Mouse (Mus musculus): ENCODE data around the gene Optn.
"Not testable (repeated sequence)": the region's sequence is repeated elsewhere in the genome, so short reads cannot be mapped to it uniquely, and the experiment has no call there.

Optn gene

DNA sequence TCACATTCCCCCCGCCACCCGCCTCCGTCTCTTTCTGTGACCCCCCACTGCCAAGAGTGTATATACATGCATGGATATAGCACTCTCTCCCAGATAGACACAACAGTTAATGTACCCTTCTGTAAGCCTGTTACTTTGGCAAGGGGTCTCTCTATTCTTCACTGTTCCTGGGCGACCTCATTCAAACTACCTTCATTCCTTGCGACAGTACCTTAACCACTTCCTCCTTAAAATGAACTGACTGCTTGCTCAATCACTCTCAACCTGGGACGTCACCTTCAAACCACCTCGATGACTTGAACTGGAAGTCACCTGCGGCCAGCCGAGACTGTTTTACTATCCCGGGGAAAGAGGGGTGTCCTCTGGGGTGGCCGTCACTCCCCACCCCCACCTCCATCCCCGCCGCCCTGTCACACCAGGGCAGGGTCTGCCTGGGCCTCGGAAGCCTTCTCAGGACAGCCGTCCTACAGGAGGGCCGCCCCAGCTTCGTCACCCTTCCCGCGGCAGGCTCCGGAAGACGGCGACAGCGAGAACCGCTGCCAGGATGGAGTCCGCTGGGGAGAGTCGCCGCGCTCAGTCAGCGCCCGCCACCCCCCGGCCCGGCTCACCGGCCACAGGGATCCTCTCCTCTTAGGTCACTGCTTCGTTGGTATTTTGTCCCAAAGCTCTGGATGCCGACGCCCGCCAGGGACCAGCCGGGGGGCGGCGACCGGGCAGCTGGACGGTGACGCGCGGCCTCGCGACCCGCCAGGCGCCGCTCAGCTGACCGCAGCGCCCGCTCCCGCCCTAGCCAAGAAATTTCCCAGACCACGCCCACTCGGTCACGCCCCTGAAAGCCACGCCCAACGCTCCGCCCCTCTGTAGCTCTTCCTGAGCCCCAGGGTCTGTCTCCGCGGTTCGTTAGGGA, at the start of gene Optn:
Gene Optn (minus strand): TSS at position 753 of the 907 bp plus-strand sequence.
- DNase-seq = peak; percentile 70

DNA sequence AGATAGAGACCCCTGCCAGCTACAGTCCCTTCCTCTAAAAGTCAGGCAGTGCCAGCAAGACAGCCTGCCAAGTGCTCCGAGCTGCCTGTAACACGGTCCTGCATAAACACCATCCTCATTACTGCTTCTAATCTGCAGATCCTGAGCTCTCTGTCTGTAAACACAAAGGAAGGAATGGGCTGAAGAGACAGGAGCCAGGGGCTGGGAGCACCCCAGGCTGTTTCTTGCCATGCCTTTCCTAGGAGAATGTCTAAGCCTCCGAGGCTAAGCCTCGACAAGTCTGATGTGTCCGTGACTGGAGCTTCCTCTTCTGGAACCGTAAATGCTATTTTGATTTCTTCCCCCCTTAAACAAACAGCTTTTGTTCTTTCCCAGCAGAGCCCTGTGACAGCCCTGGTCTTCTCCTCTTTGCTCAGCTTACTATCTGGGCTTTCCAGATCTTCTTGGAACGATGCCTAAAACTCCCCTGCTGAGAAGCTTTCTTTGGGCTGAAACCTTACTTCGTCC, 49.0 kb upstream of the Optn start:
- DNase-seq = no peak

DNA sequence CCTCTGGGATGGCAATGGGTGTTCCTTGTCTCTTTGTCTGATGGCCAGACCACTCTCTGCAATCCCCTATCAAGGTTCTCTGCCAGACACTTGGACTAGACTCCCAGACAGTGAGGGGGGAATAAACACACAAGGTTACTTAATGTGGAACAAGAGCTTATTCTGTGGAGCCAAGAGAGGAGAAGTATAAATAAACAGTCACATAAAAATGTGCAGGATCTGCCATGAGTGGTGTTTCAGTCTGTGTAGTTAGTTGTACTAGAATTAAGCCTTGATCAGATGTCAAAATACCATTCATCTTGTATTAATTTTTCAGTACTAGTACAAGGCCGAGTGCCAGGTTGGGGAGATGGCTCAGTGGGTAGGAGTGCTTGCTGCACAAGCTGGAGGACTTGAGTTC, 39.0 kb upstream of the Optn start:
- DNase-seq = no peak

DNA sequence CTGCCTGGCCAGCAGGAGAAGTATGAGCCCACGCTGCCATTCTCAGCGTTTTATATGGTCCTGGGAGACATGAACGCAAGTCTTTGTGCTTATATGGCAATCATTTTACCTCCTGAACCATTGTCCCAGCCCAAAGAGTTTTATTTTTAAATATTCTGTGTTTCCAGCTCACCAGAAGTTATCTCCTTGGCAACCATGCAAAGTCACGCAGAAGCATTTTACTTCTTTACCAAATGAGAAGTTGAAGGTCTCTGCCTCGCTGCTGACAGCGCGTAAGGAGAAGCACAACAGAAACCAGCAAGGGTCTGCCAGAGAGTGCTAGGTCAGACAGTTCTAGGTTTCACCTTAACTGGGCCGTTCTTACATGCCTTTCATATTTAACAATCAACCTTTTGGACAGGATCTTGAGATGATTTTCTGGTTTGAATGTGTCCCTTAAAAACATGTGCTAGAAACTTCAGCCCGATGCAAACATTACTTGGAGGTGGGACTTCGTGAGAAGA, 37.9 kb upstream of the Optn start:
- no peak for DNase-seq

DNA sequence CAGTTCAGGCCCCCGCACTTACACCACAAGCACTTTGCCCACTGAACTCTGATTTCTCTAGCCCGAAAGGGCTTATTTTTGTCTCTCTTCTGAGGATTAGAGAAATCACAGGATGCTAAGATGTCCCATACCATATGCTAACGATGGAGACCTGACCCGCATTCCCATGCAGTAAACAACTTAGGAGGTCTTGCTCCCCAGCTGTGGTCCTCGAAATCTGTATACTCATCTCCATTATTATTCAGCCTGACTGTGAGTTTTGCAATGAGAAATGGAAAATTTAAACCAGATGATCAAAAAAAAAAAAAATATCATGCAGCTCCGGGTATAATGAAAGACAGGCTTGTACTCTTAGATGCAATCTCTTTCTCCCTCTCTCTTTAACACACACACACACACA, 35.3 kb upstream of the Optn start:
- no peak for DNase-seq

DNA sequence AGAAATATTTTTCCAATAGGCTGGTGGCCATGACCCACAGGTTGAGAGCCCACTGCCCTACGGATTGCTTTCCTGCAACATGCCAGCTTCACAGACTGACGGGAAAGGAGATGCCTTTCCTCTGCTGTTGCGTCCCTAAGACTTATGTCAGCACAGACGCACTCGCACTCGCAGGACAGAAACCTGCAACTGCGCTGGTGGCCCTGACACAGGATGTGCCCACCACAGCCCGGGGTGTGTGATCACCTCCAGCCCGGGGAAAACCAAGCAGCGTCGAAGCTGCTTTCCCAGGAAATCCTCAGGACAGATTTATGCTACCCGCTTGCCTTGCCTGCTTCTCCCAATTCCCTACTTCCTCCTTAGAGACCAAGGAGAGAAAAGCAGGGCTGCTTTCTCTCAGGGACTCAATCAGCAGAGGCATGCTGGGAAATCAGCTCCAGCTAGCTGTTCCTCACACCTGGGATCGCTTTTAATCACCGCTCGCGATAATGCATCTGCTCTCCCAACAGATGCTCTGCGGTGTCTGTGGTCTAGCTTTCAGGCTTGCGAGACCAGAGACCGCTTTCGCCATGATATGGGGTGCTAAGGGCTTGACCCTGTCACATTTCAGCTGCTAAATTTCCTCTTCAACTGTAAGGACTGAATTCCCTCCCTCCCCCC, 34.1 kb upstream of the Optn start:
- DNase-seq = peak; percentile 42

DNA sequence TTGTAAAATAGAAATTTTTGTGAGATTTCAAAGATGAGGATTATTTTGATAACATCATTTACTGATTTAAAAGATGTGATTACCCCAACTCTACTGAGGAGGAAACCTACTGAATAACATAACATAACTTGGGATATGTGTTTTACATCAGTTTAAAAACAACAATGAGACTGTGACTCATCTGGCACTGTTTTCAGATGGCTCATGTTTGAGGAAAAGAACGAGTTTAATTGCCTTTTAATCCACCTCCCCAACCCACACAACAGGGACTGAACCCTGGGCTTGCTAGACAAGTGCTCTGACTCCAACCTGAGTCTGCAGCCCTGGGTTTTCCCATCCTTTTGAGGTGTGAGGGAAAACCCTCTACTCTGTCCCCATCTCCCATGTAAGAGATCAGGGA, 31.5 kb upstream of the Optn start:
- DNase-seq = no peak

DNA sequence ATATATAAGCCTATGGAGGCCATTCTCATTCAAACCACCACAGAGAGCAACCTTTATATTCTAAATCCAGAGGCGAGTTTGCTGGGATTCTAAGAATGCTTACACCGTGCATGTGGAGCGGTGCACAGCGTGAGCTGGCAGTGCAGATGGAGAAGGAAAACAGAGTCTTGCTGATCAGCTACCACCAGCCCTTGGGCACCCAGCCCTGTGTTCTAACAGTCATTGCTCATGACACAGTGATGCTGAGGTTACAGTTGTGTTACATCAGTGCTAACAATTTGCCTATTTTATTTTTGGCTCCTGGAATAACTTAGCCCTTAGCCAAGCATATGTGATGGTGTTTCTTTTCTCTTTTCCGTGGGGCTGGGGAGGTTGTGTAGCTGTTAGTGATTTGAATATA, 31.0 kb upstream of the Optn start:
- DNase-seq = no peak

DNA sequence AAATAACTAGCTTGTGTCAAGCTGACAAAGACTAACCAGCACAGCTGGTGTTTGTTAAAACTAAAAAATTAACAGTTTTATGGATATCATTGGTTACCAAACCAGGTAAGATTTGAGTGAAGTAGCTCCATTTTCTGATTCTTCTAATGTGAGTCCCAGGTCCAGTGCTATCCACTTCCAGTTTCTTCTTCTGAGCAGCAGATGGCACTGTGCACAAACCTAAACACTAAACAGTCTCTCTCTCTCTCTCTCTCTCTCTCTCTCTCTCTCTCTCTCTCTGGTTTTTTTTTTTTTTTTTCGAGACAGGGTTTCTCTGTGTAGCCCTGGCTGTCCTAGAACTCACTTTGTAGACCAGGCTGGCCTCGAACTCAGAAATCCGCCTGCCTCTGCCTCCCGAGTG, 26.5 kb upstream of the Optn start:
- peak; percentile 8 for DNase-seq

DNA sequence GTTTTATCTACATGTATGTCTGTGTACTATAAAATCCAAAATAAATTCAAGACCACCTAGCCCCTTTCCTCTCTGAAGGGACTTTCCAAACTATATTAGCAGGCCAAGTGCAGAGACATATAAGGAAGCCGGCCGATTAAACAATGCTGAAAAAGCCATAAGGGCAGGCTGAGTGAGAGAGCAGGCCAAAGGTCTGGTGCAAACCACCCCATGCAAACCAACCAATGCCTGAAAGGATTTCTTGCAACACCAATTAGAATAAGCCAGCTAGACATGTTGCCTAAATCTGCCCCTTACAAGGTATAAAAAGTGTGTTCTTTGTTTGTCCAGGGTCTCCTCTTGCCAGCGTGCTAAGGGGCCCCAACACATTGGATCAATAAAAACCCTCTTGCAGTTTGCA, 23.8 kb upstream of the Optn start:
- no peak for DNase-seq

DNA sequence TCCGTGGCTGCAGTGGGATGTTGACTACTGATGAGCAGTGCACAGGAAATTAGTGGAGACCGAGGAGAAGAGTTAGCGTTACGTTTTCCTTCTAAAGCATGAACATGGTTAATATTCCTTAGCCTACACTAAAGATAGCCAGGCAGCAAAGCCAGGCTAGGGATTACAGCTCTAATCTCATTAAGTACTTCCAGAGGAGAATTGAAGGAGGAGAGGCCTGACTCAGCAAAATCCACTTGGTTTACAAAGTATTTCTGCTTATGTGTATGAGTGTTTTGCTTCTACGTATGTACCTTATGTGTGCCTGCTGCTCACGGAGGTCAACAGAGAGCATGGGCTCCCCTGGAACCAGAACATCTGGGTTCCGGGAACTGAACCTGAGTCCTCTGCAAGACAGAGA, 19.9 kb upstream of the Optn start:
- no peak for DNase-seq

DNA sequence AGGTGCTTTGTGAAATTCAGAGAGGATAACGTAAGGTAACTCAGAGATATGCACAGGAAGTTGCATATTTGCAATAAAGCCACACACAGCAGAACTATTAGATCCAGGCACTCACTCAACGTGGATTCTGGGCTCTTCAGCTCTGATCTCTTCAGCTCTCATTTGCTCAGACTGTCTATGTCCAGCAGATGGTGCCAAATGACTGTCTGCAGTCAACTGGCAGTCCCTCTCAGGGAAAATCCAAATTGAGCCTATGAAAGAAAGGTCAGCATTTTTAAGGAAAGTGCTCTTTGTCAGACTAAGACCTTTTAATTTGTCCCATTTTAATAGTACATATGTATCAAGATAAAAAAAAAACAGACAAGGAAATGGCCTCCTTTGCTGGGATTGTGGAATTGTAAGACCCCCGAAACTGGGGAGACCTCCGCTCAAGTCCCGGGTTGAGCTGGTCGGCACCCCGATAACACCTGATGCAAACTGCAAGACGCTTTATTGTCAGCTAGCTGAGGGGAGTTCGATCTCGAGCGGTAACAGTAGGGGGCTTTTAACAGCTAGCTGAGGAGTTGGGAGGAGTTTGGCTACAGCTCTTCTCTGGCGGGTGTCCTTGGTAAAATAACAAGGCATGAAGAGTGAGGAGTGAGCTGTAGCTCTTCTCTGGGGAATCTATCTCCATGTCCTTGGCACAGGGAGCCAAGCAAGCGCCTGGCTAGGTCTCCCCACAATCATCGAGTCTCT, 16.4 kb upstream of the Optn start:
- peak; percentile 14 for DNase-seq

DNA sequence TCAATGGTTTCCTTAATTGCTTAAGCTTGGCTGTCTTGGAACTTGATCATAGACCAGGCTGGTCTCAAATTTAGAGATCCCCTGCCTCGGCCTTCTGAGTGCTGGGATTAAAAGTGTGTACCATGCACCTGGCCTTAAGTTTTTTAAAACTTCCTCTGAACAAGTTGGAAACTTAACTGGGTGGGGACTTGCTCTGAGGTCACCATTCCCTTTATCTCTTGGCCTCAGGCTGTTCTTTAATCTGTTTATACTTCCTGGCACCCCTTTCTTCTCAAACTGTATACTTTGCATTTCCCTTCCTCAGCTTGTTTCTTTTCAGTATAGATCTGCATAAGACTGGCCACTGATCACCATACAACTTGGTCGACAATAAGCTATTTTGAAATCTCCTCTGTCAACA, 14.1 kb upstream of the Optn start:
- no peak for DNase-seq

DNA sequence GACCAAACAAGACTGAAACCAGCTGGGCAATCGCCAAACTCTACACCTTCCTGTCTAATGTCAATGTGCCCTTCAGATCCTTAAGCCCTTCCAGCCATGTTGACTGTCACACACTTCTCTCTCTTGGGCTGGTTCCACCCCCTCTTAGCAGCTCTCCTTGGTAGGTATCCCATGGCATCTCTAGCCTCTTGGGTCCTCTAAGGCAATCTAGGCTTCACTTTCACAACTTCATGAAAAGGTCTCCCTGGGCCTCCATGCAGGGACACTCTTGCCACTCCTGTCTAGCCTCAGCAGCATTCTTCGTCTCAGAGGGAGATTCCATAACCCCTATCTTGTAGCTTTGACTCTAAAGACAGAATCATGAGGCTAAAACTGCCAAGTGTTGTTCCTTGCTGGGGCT, 13.6 kb upstream of the Optn start:
- no peak for DNase-seq

DNA sequence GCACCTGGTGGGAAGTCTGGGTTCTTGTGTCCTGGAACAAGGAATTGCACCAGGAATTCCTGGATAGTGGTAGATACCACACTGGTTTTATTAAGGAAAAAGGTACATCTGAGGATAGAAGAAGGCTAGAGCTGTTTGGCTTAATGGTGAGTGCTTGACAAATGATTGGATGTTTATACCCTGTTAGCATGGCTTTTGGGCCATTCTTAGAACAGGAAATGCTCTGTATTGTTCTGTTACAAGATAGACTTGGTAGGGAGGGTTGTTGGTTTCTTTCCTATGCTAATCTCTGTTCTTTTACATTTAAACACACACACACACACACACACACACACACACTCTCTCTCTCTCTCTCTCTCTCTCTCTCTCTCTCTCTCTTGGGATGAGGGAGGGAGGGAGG, 12.0 kb upstream of the Optn start:
- DNase-seq = no peak

DNA sequence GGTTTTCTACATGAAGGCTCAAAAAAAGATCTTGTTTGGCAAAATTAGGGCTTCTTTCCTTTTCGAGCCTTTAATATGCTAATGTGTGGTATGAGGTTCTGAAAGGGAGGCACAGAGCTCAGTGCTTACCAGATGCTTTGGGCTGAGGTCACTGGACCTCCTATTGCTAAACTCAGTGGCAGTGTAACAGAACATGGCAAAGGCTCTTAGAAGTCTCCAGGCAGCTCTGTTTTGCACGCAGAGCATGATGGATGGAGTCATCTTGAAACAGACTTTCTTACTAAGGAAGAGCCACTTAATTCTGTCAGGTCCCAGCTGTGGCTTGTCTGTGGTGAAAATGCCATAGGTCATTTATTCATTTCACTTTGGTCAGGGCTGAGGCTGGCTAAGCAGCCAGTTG, 11.6 kb upstream of the Optn start:
- DNase-seq = no peak

DNA sequence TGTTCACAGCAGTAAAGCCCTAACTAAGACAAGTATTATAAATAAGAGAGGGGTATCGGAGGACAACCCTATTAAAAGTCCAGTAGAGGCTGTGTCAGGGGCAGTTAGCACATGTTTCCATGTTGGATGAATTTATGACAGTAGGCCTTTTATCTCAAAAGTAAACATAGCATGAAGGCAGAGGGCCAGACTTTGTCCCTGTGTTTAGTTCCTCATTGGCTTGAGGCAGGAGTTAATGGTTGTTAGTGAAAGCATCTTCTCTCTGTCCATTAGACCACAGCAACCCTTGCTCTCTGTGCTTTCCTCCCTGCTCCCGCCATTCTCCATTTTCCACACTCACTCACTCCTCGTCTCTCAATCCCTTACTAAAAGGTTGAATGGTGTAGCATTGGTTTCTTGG, 9.9 kb upstream of the Optn start:
- no peak for DNase-seq

DNA sequence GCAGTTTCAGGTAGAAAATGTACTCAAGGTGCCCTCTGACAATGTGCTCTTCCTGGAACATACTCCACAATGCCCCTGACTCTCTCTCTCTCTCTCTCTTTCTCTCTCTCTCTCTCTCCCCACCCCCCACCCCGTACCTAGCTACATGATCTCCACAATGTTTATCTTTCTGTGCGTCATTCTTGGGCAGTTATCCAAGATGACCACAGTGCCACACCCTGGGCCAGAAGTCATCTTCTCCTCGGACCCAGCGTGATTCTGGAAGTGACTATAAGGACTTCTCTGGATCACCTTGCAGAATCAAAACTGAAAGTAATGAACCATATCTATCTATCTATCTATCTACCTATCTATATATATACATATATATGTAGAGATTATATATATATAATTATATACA, 4.1 kb upstream of the Optn start:
- no peak for DNase-seq

DNA sequence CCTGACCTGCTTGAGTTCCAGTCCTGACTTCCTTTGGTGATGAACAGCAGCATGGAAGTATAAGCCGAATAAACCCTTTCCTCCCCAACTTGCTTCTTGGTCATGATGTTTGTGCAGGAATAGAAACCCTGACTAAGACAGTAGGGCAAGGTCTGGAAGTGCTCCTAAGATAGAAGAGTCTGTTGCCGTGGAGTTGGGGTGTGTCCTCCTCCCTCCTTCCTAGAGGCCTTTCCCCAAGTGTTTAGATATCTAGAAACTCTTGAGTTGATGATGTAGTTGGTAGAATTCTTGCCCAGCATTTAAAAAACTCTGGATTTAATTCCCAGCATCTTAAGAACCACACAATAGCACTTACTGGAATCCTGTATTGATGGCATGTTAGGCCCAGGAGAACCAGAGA, 3.4 kb upstream of the Optn start:
- DNase-seq = not testable (repeated sequence)

DNA sequence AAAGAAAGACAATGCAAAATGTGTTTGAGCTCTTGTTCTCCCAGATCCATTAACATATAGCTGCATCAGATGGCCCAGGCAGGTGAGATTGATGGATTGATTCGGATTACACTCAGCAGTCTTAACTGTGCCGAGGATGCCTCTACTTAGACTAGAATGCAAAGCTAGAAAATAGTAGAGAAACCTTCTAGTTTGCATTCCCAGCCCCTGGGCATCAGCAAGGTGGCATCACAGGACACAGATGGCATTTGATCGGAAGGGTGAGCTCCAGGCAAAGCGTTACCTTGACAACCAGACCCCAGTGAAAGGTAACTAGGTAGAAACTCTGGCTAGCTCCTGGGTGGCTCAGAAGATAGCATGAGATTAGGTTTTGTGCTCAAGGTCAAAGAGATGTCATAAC, 396 bp upstream of the Optn start:
- no peak for DNase-seq

DNA sequence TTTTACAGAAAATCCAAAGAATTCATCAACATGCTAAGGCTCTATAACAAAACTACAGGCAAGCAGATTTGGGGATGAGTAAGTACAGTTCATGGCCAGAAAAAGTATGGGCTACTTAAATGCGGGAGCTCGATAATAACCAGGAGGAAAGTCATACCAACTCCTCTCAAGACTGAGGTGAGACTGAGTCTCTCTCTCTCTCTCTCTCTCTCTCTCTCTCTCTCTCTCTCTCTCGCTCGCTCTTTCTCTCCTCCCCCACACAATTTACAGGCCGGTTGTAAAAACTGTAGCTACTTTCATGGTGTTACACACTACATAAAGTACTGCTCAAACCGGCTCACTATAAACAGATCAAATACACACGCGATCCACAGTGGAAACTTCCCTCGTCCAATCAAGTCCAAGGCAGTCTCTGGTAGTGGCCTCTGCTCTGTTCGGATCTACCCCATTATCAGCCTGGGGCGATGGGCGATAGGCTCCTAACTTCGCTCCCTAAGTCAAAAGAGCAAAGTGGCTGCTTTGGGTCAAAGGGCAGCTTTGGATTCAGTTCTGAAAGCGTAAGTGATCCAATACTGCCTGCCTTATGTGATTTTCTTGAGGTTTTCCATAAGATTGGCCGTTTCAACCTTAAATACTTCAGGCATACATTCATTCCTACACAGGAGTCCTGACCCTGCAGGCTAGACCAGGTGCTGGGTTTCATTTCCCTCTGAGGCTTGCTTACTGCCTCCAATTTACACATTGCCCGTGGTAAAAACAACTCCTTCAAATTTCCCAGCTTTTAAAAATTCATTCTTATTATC, 1.2 kb downstream of the Optn start:
- no peak for DNase-seq

DNA sequence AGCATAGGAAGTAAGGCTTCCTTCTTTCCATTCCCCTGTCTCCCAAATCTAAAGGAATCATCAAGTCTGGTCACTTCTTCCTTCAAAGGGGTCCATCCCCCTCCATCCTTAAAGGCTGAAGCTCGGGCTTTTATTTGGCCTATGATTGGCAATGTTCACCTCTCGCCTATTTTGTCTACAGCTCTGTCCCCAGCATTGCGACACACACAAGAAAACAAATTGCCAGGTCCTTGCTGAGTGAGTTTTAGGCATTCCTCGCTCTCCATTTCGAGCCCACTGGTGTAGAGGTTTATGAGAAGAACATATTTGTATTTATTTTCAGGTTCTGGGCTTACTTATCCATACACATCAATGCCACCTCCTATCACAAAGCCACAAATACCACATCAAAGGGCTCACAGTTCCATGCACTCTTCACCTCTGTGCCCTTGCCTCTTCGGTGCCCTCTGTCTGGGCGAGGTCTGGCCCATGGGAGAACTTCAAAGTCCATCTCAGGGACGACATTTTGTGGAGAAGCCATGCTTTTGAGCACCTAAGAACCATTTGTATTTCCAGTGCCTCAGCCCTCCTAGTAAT, 2.6 kb downstream of the Optn start:
- DNase-seq = no peak

All from thymus, postnatal 4 days (tissue).